Mouse (Mus musculus): ENCODE measurements around the gene Stoml2.

Gene Stoml2

GRCm38 (mm10) chr4:43038567-43039495 is 7.3 kb upstream of the Stoml2 start:
- no peak for DNase-seq (ENCODE audit: low read depth, low spot score)

- DNase-seq (ENCODE audit: low read depth, low spot score), result no peak
Observed at GRCm38 (mm10) chr4:43037860-43038566, 6.5 kb upstream of the Stoml2 start.

GRCm38 (mm10) chr4:43036356-43036755 is 4.8 kb upstream of the Stoml2 start:
- no peak for DNase-seq (ENCODE audit: low read depth, low spot score)

- no peak for DNase-seq (ENCODE audit: low read depth, low spot score)
Observed at GRCm38 (mm10) chr4:43035851-43036250, 4.3 kb upstream of the Stoml2 start.

GRCm38 (mm10) chr4:43033481-43033880 is 2.0 kb upstream of the Stoml2 start:
- no peak for DNase-seq (ENCODE audit: low read depth, low spot score)

- no peak for DNase-seq (ENCODE audit: low read depth, low spot score)
Observed at GRCm38 (mm10) chr4:43032501-43032900, 991 bp upstream of the Stoml2 start.

- no peak for DNase-seq (ENCODE audit: low read depth, low spot score)
Observed at GRCm38 (mm10) chr4:43030780-43031230, 705 bp downstream of the Stoml2 start.

GRCm38 (mm10) chr4:43030352-43030751 is 1.2 kb downstream of the Stoml2 start:
- DNase-seq (ENCODE audit: low read depth, low spot score), result no peak

- DNase-seq (ENCODE audit: low read depth, low spot score), result no peak
Observed at GRCm38 (mm10) chr4:43029749-43030148, 1.8 kb downstream of the Stoml2 start.

- no peak for DNase-seq (ENCODE audit: low read depth, low spot score)
Observed at GRCm38 (mm10) chr4:43029121-43029520, 2.4 kb downstream of the Stoml2 start.

GRCm38 (mm10) chr4:43025084-43025960 is 6.2 kb downstream of the Stoml2 start, which contains the start of gene Pigo:
Pigo (minus strand) TSS chr4:43025819.
- peak; percentile 89 for DNase-seq (ENCODE audit: low read depth, low spot score)

- DNase-seq (ENCODE audit: low read depth, low spot score), result no peak
Observed at GRCm38 (mm10) chr4:43024673-43025072, 6.8 kb downstream of the Stoml2 start.

- no peak for DNase-seq (ENCODE audit: low read depth, low spot score)
Observed at GRCm38 (mm10) chr4:43021341-43021740, 10.2 kb downstream of the Stoml2 start.

- DNase-seq (ENCODE audit: low read depth, low spot score), result no peak
Observed at GRCm38 (mm10) chr4:43020876-43021275, 10.6 kb downstream of the Stoml2 start.

GRCm38 (mm10) chr4:43019641-43020465 is 11.7 kb downstream of the Stoml2 start:
- DNase-seq (ENCODE audit: low read depth, low spot score), result no peak

GRCm38 (mm10) chr4:43019176-43019575 is 12.3 kb downstream of the Stoml2 start:
- no peak for DNase-seq (ENCODE audit: low read depth, low spot score)

GRCm38 (mm10) chr4:43018156-43018555 is 13.4 kb downstream of the Stoml2 start:
- no peak for DNase-seq (ENCODE audit: low read depth, low spot score)

- DNase-seq (ENCODE audit: low read depth, low spot score), result no peak
Observed at GRCm38 (mm10) chr4:43012091-43012490, 19.4 kb downstream of the Stoml2 start.

- DNase-seq (ENCODE audit: low read depth, low spot score), result peak; percentile 74
Observed at GRCm38 (mm10) chr4:43010161-43011038, 21.1 kb downstream of the Stoml2 start, which contains the start of gene Fancg. Fancg (minus strand) TSS chr4:43010506.

- DNase-seq (ENCODE audit: low read depth, low spot score), result no peak
Observed at GRCm38 (mm10) chr4:43005765-43006164, 25.7 kb downstream of the Stoml2 start.

Data from embryo, embryonic 11.5 days (tissue).